Mouse (Mus musculus) stomach, postnatal 0 days (tissue): Measurements from ENCODE around the gene A830031A19Rik. TPM values are rescaled to one million over a fixed set of nuclear protein-coding genes. Genes with fewer than 3 reads are reported as not detected.

Source experiments
- ATAC-seq: fragments of 200-750 bp; cut with Nextera tagmentation; 2 replicates; pipeline ENCODE4 v1.8.0; 2017; ENCODE audit not compliant: low FRiP score, low TSS enrichment
- DNase-seq: peaks from one replicate; pipeline ENCODE4 v3.0.0-alpha.2; 2016; ENCODE audit warnings: low spot score
- H3K27ac ChIP-seq: fragments of 300-500 bp; sonication (generic); replicated peaks from 2 replicates; pipeline ENCODE4 v1.5.1; 2014; ENCODE audit warnings: mild to moderate bottlenecking, control low read depth
- H3K27me3 ChIP-seq: fragments of 300-500 bp; sonication (generic); 2 replicates; pipeline ENCODE4 v1.6.1; 2014; ENCODE audit warnings: low read length; ENCODE audit not compliant: control insufficient read depth, insufficient read depth
- H3K36me3 ChIP-seq: fragments of 300-500 bp; sonication (generic); 2 replicates; pipeline ENCODE4 v1.6.1; 2014; ENCODE audit warnings: low read length, mixed read lengths; ENCODE audit not compliant: control insufficient read depth, insufficient read depth
- H3K4me1 ChIP-seq: fragments of 300-500 bp; sonication (generic); replicated peaks from 2 replicates; pipeline ENCODE4 v1.6.1; 2014; ENCODE audit warnings: antibody characterized with exemption; ENCODE audit not compliant: control insufficient read depth, insufficient read depth
- H3K4me2 ChIP-seq: fragments of 300-500 bp; sonication (generic); replicated peaks from 2 replicates; pipeline ENCODE4 v1.6.1; 2014; ENCODE audit warnings: low read depth, mild to moderate bottlenecking, control low read depth, moderate library complexity
- H3K4me3 ChIP-seq: fragments of 300-500 bp; sonication (generic); 2 replicates; pipeline ENCODE4 v1.5.1; 2014; ENCODE audit warnings: low read depth, low read length, control low read depth
- H3K9ac ChIP-seq: fragments of 300-500 bp; sonication (generic); 2 replicates; pipeline ENCODE4 v1.6.1; 2014; ENCODE audit warnings: mild to moderate bottlenecking, low read length, control low read depth, mixed read lengths
- H3K9me3 ChIP-seq: fragments of 300-500 bp; sonication (generic); 2 replicates; pipeline ENCODE4 v1.6.1; 2016; ENCODE audit warnings: low read length; ENCODE audit not compliant: control insufficient read depth
- CTCF ChIP-seq: IDR thresholded peaks from 2 replicates; pipeline ENCODE4 v1.5.1; 2016; ENCODE audit warnings: antibody characterized with exemption, low read depth, mild to moderate bottlenecking, moderate library complexity
- EP300 ChIP-seq: optimal IDR thresholded peaks from 2 replicates; pipeline ENCODE3; 2016; ENCODE audit warnings: antibody characterized with exemption
- WGBS: fragments of 180-500 bp; shearing (Covaris S2); extraction: QIAGEN DNeasy Blood & Tissue Kit; methylation state at CpG from one replicate; pipeline ENCODE4 v1.1.7; 2014; 5-methylcytosine and 5-hydroxymethylcytosine counted together
- polyA plus RNA-seq: library from polyadenylated mRNA; unstranded; fragments of >200 nt; fragmentation: Nextera tagmentation; extraction: Ambion mirVana; gene quantifications from 2 replicates; pipeline ENCODE4 v1.2.1, GENCODE M21; 2015

The A830031A19Rik gene
- polyA plus RNA-seq = 0.27 TPM in 1 of 2 replicates, not detected in the other

- no peak for TF ChIP-seq CTCF
- no peak for TF ChIP-seq EP300
- no peaks in the 10 kb centered on the region for H3K27me3 ChIP-seq
- peak within 1 kb of the TSS; percentile 69 for H3K4me3 ChIP-seq
- under 1% methylated on average over 11 of the region's 11 CpGs for WGBS
- ATAC-seq = no peak
- H3K4me1 ChIP-seq = no peaks in the 10 kb centered on the region
- no peaks in the 10 kb centered on the region for H3K36me3 ChIP-seq
- no peak for DNase-seq
- no peaks in the 10 kb centered on the region for H3K9me3 ChIP-seq
- peak within 1 kb of the TSS; percentile 76 for H3K9ac ChIP-seq
- H3K4me2 ChIP-seq = peak within 1 kb of the TSS; percentile 100
- peak within 1 kb of the TSS; percentile 92; the same call in 1 of the 2 replicates for H3K27ac ChIP-seq
Observed at GRCm38 (mm10) chr11:24074634-24075104, at the start of gene A830031A19Rik. Gene A830031A19Rik (minus strand): TSS chr11:24075054.

GRCm38 (mm10) chr11:24123991-24124390 lies 49.1 kb upstream of the A830031A19Rik start:
- no peaks in the 10 kb centered on the region for H3K36me3 ChIP-seq
- H3K27me3 ChIP-seq = no peaks in the 10 kb centered on the region
- H3K4me1 ChIP-seq = no peaks in the 10 kb centered on the region
- H3K4me3 ChIP-seq = no peak overlapping the region
- WGBS = 82% methylated on average over 2 of the region's 2 CpGs
- H3K9me3 ChIP-seq = no peaks in the 10 kb centered on the region
- TF ChIP-seq CTCF (no peak), EP300 (no peak)
- H3K4me2 ChIP-seq = no peak overlapping the region
- H3K9ac ChIP-seq = no peak overlapping the region
- ATAC-seq (no peak), DNase-seq (no peak)
- H3K27ac ChIP-seq = no peak overlapping the region

DNA sequence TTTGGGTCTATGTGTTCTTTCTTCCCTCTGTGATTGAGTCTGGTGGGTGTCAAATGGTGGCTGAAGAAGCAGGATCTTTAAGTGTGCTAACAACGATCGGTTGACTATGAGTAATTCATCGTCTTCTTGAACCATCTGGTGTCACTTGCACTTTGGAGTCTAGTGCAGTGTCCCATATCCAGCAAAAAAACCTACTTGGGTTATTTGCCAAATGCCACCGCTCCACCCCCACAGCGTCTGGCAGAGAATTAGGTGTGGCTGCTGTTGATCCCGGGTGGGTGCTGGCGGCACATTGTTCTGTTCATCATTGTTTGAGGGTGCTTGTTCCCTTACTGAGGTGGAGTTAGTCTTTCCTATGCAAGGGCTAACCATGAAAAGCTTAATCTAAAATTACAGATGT lies 48.0 kb upstream of the A830031A19Rik start:
- no peaks in the 10 kb centered on the region for H3K4me1 ChIP-seq
- no peak overlapping the region for H3K27ac ChIP-seq
- DNase-seq = peak; percentile 46
- H3K9me3 ChIP-seq = no peaks in the 10 kb centered on the region
- no peak overlapping the region for H3K4me3 ChIP-seq
- 62% methylated on average over 7 of the region's 7 CpGs for WGBS
- TF ChIP-seq EP300 (no peak), CTCF (no peak)
- H3K36me3 ChIP-seq = no peaks in the 10 kb centered on the region
- H3K9ac ChIP-seq = no peak overlapping the region
- no peak overlapping the region for H3K4me2 ChIP-seq
- no peak for ATAC-seq
- no peaks in the 10 kb centered on the region for H3K27me3 ChIP-seq

DNA sequence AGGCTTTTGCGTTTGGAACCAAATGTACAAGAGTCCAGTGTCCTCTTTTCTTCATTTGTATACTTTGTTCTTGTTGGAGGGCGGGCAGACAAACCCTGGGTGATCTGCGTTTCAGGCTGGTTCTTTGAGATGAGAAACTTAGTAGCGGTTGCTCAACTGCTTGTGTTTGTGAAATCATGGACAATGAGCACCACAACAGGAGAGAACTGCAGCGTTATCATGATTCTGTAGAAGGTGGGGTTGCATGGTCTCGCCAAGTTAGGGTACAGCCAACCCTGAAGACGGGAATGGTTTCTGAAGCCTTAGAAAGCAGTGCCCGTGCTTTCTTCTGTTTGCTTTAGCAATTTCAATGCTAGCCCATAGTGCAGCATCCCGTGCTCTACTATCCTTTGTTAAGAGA lies 46.3 kb upstream of the A830031A19Rik start:
- Histone ChIP-seq H3K27me3 (no peaks in the 10 kb centered on the region), H3K4me2 (no peak overlapping the region), H3K4me3 (no peak overlapping the region), H3K9ac (no peak overlapping the region), H3K36me3 (no peaks in the 10 kb centered on the region), H3K9me3 (no peaks in the 10 kb centered on the region), H3K27ac (no peak overlapping the region), H3K4me1 (no peaks in the 10 kb centered on the region)
- ATAC-seq (no peak), DNase-seq (no peak)
- TF ChIP-seq CTCF (no peak), EP300 (no peak)
- WGBS = 77% methylated on average over 9 of the region's 9 CpGs

DNA sequence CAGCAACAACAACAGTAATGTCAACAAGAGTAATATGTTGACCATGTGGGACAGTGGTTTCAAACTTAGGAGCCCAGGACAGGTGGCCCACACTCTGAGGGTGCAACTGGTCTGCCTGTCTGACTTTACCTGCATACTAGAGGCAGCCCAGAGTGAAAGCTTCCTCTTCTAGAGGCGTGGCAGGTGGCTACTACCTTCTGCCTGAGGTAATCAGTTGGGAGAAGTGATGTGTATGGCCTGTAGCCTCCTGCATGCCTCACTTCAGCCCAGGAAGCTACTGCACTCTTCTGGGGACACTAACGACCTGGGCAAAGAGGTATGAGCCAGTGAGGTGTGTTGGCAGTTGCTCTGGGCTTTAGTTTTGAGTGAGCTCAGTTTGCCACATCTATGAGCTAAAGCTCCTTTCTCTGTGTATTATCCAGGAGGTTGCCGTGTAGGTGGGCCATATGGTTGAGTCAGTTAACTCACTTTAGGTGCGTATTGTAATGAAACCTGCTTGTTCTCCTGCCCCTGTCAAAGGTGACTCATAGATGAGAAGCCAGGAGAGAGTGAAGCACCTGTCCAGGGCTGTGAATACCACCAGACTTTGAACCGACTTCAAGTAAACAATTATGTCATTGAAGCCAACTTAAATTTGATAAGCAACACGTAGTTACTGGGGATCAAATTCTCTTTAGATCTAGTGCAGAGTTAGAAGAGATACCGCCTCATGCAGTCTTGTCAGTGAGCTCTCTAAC lies 41.9 kb upstream of the A830031A19Rik start:
- Histone ChIP-seq H3K27ac (no peak overlapping the region), H3K36me3 (no peaks in the 10 kb centered on the region), H3K9ac (no peak overlapping the region), H3K4me2 (no peak overlapping the region), H3K4me1 (no peaks in the 10 kb centered on the region; the same call in 1 of the 2 replicates), H3K4me3 (no peak overlapping the region), H3K9me3 (no peaks in the 10 kb centered on the region), H3K27me3 (no peaks in the 10 kb centered on the region)
- DNase-seq = no peak
- no peak for TF ChIP-seq EP300
- TF ChIP-seq CTCF = no peak
- ATAC-seq = peak; percentile 82
- 55% methylated on average over 7 of the region's 7 CpGs for WGBS

DNA sequence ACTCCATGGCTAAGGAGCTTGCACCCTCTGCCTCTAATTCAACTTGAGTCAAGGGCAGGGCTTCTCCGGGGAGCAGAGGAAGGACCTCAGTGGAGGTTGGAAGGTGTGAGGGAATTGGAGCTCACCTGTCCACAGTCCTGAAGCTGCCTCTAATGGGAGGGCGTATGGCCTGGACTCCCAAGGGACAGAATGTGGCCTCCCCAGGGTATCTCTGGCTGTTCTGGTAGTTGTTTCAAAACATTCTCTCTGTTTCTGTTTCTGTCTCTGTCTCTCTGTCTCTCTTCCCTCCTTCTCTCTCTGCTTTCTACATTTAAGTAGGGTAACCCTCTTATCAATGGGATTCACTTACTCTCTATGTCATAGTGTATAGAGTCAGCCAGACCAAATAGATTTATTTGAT lies 41.2 kb upstream of the A830031A19Rik start:
- TF ChIP-seq CTCF (no peak), EP300 (no peak)
- 88% methylated on average over 2 of the region's 2 CpGs for WGBS
- H3K4me2 ChIP-seq = no peak overlapping the region
- no peak overlapping the region for H3K9ac ChIP-seq
- H3K4me3 ChIP-seq = no peak overlapping the region
- H3K9me3 ChIP-seq = no peaks in the 10 kb centered on the region
- DNase-seq (no peak), ATAC-seq (no peak)
- no peaks in the 10 kb centered on the region for H3K27me3 ChIP-seq
- H3K4me1 ChIP-seq = no peaks in the 10 kb centered on the region; the same call in 1 of the 2 replicates
- H3K27ac ChIP-seq = no peak overlapping the region
- H3K36me3 ChIP-seq = no peaks in the 10 kb centered on the region
